Mouse (Mus musculus) layer of hippocampus, postnatal 14 days (tissue): ENCODE data around the gene Incenp. TPM values are rescaled to one million over a fixed set of nuclear protein-coding genes. Genes with fewer than 3 reads are reported as not detected.

ENCODE experiments used
- DNase-seq, 2 experiments: peaks; one replicate each; pipeline ENCODE4 v3.0.0; 2021 to 2022; ENCODE audit warnings: low spot score in 2 of 2, mixed read lengths in 1 of 2
- microRNA-seq, 2 experiments: library from miRNA; unstranded; fragments of <30 nt; microRNA quantifications; one replicate each; pipeline ENCODE4 v1.2.0; 2021
- total RNA-seq, 2 experiments: library from RNA; stranded (reverse); gene quantifications; 2 replicates each; pipeline ENCODE4 v1.2.3; 2021

Gene Incenp
- total RNA-seq, 2 experiments from 2014 or later, result 18.3 to 18.6 TPM

- DNase-seq, result no peak
These were observed 62.0 kb downstream of the Incenp start for GRCm38 (mm10) chr19:9837341-9837715.

DNA sequence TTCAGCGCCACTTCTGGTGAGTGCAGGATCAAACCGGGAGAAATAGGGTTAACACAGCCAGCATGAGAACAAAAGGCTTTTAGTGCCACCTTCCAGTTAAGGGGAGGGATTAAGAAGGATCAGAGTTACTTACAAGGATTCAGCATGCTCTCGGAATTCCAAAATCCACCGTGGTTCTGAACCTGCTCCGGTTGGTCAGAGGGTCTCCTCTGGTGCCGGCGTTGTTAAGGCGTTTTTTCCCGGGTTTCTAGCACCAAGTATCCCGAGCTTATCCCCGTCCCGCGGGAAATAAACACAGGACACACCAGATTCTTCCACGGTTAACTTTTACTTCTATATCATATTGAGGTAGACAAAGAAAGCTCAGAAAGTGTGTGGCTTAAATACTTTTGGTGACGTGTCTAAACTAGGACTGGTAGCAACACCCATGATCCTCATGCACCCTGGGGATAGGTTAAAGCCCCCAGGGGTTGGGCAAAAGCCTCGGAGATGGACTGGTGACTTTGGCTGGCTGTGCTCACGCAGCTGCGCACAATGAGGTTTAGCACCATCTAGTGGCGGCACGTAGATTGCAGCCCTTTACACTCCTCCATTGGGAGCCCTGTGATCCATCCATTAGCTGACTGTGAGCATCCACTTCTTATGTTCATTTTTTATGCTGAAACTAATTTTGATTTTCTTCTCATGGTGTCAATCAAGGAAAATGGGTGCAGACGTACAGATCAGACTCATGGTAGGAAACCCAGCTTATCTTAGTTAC lies 62.6 kb downstream of the Incenp start:
- DNase-seq, result peak; percentile 36 to 47

Small RNAs within 50 kb of the gene (microRNA-seq; reads per million reads assigned to microRNA genes)
- gene Gm22369 (0 reads per million in 2 experiments), gene Gm24484 (0 reads per million in 2 experiments)

Other genes with a start within 250 kb of the Incenp start
- gene Scgb2a2, start 52.0 kb downstream of the Incenp start, total RNA-seq, result not detected
- 1,000 to 10,000 TPM; 2,325 to 2,371 TPM for gene Fth1, start 81.0 kb upstream of the Incenp start, total RNA-seq
- 1 to 10 TPM in 1 of 2 experiments, under 1 TPM in 1; 0.97 to 1.1 TPM for gene Best1, start 102.1 kb upstream of the Incenp start, total RNA-seq
- gene Rab3il1, start 102.1 kb upstream of the Incenp start, total RNA-seq, result 10 to 100 TPM in 1 of 2 experiments, 1 to 10 TPM in 1; 8.9 to 12.8 TPM
- gene Fads3, start 142.0 kb upstream of the Incenp start, total RNA-seq, result 10 to 100 TPM; 34.3 to 36.8 TPM
- 100 to 1,000 TPM; 230 to 239 TPM for gene Fads2, start 202.2 kb upstream of the Incenp start, total RNA-seq